Mouse (Mus musculus) right cerebral cortex, adult 18-20 months (tissue): ENCODE measurements around the gene Pycr2.
"Not testable (repeated sequence)": the region's sequence is repeated elsewhere in the genome, so short reads cannot be mapped to it uniquely, and the experiment has no call there.

Experiments used
- DNase-seq: peaks from one replicate; pipeline ENCODE4 v3.0.0; 2022; ENCODE audit warnings: mixed read lengths

Pycr2 gene

GRCm38 (mm10) chr1:180905876-180906275 lies 1.8 kb downstream of the Pycr2 start:
- no peak for DNase-seq

- DNase-seq, result no peak
Observed at GRCm38 (mm10) chr1:180906461-180907147, 2.5 kb downstream of the Pycr2 start.

GRCm38 (mm10) chr1:180911138-180911537 lies 7.0 kb downstream of the Pycr2 start:
- DNase-seq, result no peak

GRCm38 (mm10) chr1:180911653-180912287 lies 7.7 kb downstream of the Pycr2 start:
- DNase-seq, result no peak

- DNase-seq, result no peak
Observed at GRCm38 (mm10) chr1:180912792-180913191, 8.7 kb downstream of the Pycr2 start.

GRCm38 (mm10) chr1:180913797-180914196 lies 9.7 kb downstream of the Pycr2 start:
- no peak for DNase-seq

- DNase-seq, result no peak
Observed at GRCm38 (mm10) chr1:180916425-180916824, 12.3 kb downstream of the Pycr2 start.

- no peak for DNase-seq
Observed at GRCm38 (mm10) chr1:180917053-180917452, 13.0 kb downstream of the Pycr2 start.

GRCm38 (mm10) chr1:180919686-180920085 lies 15.6 kb downstream of the Pycr2 start:
- no peak for DNase-seq

- no peak for DNase-seq
Observed at GRCm38 (mm10) chr1:180922273-180923048, 18.4 kb downstream of the Pycr2 start.

GRCm38 (mm10) chr1:180924737-180925136 lies 20.6 kb downstream of the Pycr2 start:
- no peak for DNase-seq

GRCm38 (mm10) chr1:180926286-180926685 lies 22.2 kb downstream of the Pycr2 start:
- DNase-seq, result no peak

GRCm38 (mm10) chr1:180929599-180929998 lies 25.5 kb downstream of the Pycr2 start:
- no peak for DNase-seq

GRCm38 (mm10) chr1:180931106-180931505 lies 27.0 kb downstream of the Pycr2 start:
- DNase-seq, result no peak

GRCm38 (mm10) chr1:180933659-180934058 lies 29.6 kb downstream of the Pycr2 start:
- no peak for DNase-seq

- no peak for DNase-seq
Observed at GRCm38 (mm10) chr1:180934467-180935419, 30.6 kb downstream of the Pycr2 start, which contains the start of gene Lefty1. Lefty1 (plus strand) TSS chr1:180935022.

GRCm38 (mm10) chr1:180936610-180937398 lies 32.7 kb downstream of the Pycr2 start:
- DNase-seq, result not testable (repeated sequence)

GRCm38 (mm10) chr1:180937631-180938030 lies 33.5 kb downstream of the Pycr2 start:
- DNase-seq, result not testable (repeated sequence)

- DNase-seq, result not testable (repeated sequence)
Observed at GRCm38 (mm10) chr1:180938781-180939180, 34.7 kb downstream of the Pycr2 start.

- DNase-seq, result no peak
Observed at GRCm38 (mm10) chr1:180940776-180941460, 36.8 kb downstream of the Pycr2 start.

GRCm38 (mm10) chr1:180941726-180942125 lies 37.6 kb downstream of the Pycr2 start:
- DNase-seq, result no peak
